Mouse (Mus musculus) heart, postnatal 4 days (tissue): ENCODE results near the gene Tbc1d2b. TPM values are rescaled to one million over a fixed set of nuclear protein-coding genes. Genes with fewer than 3 reads are reported as not detected.

ENCODE experiments used
- DNase-seq: peaks from one replicate; pipeline ENCODE4 v3.0.0; 2021
- total RNA-seq, 2 experiments: library from RNA; stranded (reverse); gene quantifications; 2 replicates each; pipeline ENCODE4 v1.2.3; 2021

Tbc1d2b gene
- total RNA-seq, result 10 to 100 TPM; 14.4 to 18.1 TPM

- peak; percentile 67 for DNase-seq
Observed at GRCm38 (mm10) chr9:90270193-90270943, at the start of gene Tbc1d2b. Tbc1d2b (minus strand) TSS chr9:90270804.

DNA sequence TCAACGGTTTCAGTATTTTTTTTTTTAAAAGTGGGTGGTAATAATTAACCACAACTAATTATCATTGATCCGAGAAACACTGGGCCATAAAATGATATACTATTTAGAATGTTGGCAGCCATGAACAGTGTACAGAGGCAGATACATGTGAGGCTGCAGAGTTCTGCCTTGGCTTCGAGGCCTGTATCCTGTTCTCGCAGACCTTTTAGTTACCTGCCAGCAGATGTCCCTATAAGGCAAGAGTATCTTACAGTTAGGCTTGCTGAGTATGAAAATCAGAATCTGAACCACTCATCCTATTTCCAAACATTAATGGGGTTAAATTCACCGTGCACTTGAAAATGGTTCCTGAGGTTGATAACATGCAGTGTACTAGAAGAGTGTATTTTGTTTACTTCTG lies 45.7 kb upstream of the Tbc1d2b start:
- DNase-seq, result no peak

- DNase-seq, result no peak
Observed at GRCm38 (mm10) chr9:90315662-90316061, 45.1 kb upstream of the Tbc1d2b start.

GRCm38 (mm10) chr9:90304254-90304653 lies 33.6 kb upstream of the Tbc1d2b start:
- DNase-seq, result no peak

DNA sequence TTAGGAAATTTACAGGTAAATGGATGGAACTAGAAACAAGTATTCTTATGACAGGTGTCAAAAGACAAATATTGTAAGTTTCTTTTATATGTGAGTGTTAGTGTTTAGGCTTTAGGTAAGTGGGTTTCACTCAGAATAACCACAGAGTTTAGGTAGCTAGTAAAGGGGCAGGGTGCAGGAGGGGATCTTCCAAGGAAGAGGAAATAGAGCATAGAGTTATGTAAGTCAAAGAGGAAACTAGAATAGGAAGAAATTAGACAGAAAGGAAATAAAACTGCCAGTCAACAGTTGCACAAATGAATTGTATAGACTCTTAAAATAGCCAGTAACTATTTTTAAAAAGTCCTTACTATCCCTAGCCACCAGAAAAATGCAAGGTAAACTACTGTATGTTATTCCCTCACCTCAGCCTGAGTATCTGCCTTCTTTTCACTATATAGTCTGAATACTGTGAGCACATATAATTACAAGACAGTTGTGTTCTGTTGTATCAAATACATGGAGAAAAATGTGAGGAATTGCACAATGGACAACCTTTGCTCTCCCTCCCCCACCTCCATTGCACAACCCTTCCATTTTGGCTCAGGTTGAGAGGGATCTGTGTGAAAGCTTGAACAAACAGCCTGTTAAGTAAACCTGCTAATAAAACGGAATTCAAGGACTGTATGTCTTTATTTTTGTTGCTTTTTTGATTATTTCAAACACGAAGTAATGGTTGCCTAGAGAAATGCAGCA lies 32.7 kb upstream of the Tbc1d2b start:
- no peak for DNase-seq

DNA sequence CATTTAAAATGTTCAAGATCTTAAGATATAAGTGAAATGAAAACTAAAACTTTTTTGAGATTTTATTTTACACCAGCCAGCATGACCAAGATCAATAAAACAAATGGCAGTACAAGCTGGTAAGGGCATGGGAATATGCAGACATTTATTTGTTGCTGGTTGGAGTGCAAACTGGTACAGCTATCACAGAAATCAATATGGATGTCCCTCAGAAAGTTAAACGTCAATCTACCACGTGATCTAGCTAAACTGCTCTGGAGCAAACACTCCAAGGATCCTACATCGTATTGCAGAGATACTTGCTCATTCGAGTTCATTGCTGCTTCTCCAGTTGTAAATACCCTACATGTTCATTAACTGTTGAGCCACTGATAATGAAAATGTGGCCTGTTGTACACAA lies 32.1 kb upstream of the Tbc1d2b start:
- no peak for DNase-seq

- DNase-seq, result no peak
Observed at GRCm38 (mm10) chr9:90301081-90301688, 30.6 kb upstream of the Tbc1d2b start.

GRCm38 (mm10) chr9:90297637-90298036 lies 27.0 kb upstream of the Tbc1d2b start:
- no peak for DNase-seq

DNA sequence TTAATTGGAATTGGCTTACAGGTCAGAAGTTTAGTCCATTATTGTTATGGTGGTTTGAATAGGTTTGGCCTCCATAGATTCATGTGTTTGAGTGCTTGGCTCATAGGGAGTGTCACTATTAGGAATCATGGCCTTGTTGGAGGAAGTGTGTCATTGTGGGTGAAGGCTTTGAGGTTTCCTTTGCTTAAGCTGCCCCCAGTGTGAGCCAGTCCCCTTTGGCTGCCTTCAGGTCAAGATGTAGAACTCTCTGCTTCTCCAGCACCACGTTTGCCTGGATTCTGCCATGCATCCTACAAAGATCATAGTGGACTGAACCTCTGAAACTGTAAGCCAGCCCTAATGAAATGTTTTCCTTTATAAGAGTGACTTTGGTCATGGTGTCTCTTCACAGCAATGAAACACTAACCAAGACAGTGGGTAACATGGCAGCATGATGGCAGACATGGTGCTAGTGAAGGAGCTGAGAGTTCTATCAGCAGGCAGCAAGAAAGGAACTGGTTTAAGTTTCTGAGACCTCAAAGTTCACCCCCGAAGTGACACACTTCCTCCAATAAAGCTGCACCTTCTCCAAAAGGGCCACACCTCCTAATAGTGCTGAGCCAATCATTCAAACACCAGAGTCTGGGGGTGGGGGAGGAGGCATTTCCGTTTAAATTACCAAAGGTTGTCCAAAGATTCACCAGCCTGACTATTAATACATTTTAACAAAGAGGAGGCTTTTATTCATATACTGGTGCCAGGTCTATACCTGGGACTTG lies 23.2 kb upstream of the Tbc1d2b start:
- DNase-seq, result no peak

GRCm38 (mm10) chr9:90278397-90278796 lies 7.8 kb upstream of the Tbc1d2b start:
- no peak for DNase-seq

- DNase-seq, result no peak
Observed at GRCm38 (mm10) chr9:90277884-90278283, 7.3 kb upstream of the Tbc1d2b start.

DNA sequence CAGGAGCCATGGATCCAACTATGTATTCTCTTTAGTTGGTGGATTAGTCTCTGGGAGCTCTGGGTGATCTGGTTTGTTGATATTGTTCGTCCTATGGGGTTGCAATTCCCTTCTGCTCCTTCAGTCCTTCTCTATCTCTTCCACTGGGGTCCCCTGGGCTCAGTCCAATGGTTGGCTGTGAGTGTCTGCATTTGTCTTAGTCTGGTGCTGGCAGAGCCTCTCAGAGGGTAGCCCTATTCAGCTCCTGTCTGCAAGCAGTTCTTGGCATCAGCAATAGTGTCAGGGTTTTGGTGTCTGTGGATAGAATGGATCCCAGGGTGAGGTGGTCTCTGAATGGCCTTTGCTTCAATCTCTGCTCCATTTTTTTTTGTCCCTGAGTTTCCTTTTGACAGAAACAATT lies 6.2 kb upstream of the Tbc1d2b start:
- no peak for DNase-seq

- DNase-seq, result no peak
Observed at GRCm38 (mm10) chr9:90275906-90276305, 5.3 kb upstream of the Tbc1d2b start.

GRCm38 (mm10) chr9:90275500-90275899 lies 4.9 kb upstream of the Tbc1d2b start:
- no peak for DNase-seq

- no peak for DNase-seq
Observed at GRCm38 (mm10) chr9:90274516-90274915, 3.9 kb upstream of the Tbc1d2b start.

GRCm38 (mm10) chr9:90272346-90272745 lies 1.7 kb upstream of the Tbc1d2b start:
- no peak for DNase-seq

GRCm38 (mm10) chr9:90271541-90272090 lies 1.0 kb upstream of the Tbc1d2b start:
- no peak for DNase-seq

GRCm38 (mm10) chr9:90270944-90271295 lies 316 bp upstream of the Tbc1d2b start:
- DNase-seq, result no peak

- peak; percentile 65 for DNase-seq
Observed at GRCm38 (mm10) chr9:90269011-90269681, 1.5 kb downstream of the Tbc1d2b start.

DNA sequence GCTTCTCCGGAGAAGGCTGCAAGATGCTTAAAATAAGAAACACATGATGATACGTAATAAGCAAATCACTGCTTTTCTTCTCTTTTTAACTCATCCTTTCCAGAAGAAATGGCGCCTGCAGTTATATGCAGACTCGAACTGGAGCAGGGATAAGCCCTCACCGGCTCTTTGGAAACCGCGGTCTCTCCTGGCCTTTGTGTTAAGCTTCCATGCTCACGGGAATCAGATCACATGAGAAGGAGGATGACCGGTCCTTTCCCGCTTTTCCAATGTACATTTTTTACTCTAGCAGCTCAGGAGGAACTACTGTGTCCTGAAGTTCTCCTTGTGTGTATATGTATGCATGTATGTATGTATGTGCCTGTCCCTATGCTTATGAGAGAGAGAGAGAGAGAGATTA lies 3.7 kb downstream of the Tbc1d2b start:
- DNase-seq, result no peak

- no peak for DNase-seq
Observed at GRCm38 (mm10) chr9:90266059-90266458, 4.5 kb downstream of the Tbc1d2b start.
